Mouse (Mus musculus) adrenal gland (tissue): ENCODE data around the gene Fa2h.
"Not testable (repeated sequence)": the region's sequence is repeated elsewhere in the genome, so short reads cannot be mapped to it uniquely, and the experiment has no call there.

Source experiments
- intact Hi-C: fragments of 180-260 bp; cut with DNase I; formaldehyde crosslinking; loops from one replicate; pipeline ENCODE4 v1.15.1; 2025

Fa2h gene

DNA sequence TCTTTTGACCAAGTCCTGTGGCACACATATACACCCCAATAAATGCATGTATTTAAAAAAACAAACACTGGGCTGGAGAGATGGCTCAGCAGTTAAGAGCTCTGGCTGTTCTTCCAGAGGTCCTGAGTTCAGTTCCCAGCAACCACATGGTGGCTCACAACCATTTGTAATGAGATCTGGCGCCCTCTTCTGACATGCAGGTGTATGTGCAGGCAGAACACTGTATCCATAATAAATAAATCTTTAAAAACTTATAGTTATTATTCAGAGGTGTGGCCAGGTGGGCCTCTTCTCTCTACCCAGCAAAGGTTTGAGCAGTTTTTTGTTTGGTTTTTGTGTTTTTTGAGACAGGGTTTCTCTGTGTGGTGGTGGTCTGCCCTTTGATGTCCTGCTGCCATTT is 34.7 kb downstream of the Fa2h start:
- intact Hi-C loops, result no loop called here

GRCm38 (mm10) chr8:111357433-111357832 is 36.2 kb downstream of the Fa2h start:
- intact Hi-C loops, result no loop called here

DNA sequence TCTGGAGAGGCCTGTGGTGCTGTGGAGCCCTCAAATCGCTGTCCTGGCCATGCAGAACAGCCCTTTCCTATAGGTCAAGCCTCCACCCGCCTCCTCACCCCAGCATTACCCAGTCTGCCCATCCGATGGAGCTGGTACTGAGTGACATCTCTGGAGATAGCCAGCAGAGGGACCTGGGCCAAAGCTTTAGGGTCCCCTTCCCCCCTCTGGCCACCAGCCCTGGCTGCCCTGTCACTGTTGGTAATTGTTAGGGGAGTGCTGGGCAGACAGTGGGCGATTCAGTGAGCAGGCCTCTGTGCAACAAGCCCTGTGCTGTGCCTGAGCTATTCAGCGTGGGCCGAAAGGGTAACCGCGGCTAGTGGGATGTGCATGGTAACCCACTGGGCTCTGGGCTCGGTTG is 40.1 kb downstream of the Fa2h start:
- intact Hi-C loops, result no loop called here

GRCm38 (mm10) chr8:111352289-111352688 is 41.3 kb downstream of the Fa2h start:
- intact Hi-C loops, result no loop called here

DNA sequence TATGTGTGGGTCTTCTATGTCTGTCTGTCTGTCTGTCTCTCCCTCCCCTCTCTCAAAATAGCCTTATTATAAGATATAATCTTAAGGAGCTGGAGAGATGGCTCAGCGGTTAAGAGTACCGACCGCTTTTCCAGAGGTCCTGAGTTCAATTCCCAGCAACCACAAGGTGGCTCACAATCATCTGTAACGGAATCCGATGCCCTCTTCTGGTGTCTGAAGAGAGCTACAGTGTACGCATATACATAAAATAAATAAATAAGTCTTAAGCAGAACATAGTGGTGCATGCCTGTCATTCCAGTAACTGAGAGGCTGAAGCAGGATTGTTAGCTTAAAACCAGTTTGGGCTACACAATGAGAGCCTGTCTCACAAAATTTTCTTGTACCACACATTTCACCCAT is 43.0 kb downstream of the Fa2h start:
- intact Hi-C loops, result no loop called here

DNA sequence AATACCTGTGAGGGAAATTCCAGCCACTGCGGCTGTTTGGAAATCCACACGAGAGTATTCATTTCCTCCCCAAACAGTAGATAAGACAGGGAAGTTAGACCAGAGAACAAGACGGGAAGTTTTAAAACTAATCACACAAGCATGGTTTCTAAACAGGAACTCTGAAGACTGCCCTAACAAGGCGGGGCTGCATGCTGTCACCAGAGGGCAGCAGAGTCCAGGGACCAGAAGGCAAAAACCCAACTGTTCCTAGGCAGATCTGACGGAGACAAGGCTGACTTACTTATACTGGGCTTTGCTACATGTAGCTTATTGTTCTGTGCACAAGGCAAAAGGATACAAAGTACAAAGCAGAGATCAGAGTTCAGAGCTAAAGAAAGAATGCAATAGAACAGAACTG is 50.4 kb downstream of the Fa2h start:
- intact Hi-C loops, result loop anchor here (2.0 to 10.0 kb wide), 2 partner anchors 96 to 322 kb away; no protein-coding TSS in a partner anchor

DNA sequence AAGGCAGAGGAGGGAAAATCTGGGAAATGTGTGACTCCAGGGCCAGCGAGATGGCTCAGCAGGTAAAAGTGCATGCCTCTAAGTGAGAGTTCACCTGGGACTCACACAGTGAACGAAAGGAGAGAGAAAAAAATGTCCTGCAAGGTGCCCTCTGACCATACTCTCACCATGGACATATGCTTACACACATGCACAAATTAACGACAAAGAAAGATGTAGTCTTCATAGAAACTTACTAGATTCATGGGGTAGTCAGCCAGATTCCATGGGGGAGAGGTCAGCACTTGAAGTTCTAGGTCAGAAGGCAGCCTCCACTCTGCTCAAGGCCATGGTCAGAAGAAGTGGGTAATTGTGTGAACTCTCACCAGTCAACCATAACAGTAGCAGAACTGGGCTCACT is 53.4 kb downstream of the Fa2h start:
- intact Hi-C loops, result loop anchor here (10.0 kb wide), 1 partner anchor 325 kb away; no protein-coding TSS in a partner anchor

DNA sequence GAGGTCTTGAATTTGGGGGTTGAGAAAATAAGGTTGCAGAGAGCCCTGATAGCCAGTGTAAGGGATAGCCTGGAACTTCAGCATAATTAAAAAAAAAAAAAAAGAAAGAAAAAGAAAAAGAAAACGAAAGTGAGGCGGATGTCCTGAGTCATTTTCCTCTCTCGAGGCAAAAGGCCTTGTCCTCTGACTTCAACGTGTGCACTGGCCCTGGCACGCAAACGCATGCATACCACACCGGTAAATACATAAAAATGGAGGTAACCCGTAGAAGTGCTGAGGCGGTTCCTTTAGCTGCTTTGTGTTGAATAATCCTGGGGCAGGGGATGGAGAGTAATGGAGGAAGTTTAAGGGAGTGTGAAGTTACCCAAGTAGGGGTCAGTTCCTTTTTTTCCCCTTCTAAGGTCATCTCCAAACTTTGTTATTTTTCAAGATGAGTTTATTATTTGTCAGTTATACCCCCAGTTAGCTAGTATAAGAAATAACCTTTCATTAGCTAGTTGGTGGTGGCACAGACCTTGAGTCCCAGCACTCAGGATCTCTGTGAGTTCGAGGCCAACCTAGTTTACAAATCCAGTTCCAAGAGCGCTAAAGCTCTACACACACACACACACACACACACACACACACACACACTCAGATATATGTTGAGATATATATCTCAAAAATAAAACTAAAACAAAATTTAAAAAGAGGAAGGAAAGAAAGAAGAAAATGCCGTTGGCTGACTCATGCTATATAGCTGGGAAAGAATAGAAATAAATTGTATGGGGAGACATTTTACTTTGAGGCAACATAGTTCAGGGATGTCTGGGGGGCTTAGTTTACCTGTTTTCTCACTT is 55.0 kb downstream of the Fa2h start:
- intact Hi-C loops, result no loop called here

DNA sequence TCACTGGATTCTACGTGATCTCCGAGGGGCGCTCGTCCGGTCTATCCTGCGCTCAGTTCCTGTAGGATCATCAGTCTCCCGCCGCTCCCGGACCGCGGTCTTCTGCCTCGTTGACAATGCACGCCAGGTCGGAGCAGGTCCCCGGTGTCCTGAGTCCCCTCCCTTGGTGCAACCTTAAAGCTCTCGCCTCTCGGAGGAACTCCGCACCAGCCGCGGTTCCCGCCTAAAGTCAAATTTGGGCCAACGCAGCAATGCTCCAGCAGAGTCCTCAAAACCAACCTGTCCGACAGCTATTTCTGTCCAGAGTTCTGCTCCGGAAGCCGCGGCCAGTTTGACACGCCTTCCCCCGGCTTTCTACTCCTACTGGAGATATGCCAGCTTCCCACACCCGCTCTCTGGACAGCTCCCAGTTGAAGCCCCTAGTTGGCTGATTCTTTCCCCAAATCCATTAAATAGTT is 55.7 kb downstream of the Fa2h start, which contains the start of gene Mlkl:
Gene Mlkl (minus strand): TSS at position 288 of the 458 bp plus-strand sequence.
- intact Hi-C loops, result no loop called here

DNA sequence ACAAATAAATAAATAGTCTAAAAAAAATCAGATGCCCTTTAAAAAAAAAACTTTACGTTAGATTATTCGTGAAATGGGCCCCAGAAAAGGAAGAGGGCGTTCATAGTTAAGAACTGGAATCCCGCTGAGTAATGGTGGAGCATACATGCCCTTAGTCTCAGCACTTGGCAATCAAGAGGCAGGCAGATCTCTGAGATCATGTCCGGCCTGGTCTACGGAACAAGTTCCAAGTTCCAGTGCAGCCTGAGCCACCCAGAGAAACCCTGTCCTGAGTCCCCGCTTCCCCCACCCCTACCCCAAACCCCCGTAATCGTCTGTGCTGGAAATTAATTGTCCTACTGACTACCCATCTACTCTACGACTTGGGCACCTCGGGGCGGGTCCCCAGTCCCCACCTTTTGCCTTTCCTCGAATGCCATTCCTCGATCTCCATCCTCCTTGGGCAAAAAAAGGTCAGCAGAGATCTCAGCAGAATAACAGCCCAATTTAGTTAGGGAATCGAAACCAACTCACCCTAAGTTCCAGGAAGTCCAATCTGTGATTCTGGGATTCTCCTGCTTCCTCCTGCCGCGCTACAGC is 56.2 kb downstream of the Fa2h start:
- intact Hi-C loops, result no loop called here

- intact Hi-C loops, result no loop called here
Measured at GRCm38 (mm10) chr8:111336692-111337091, 56.9 kb downstream of the Fa2h start.

GRCm38 (mm10) chr8:111325222-111325790 is 68.3 kb downstream of the Fa2h start:
- intact Hi-C loops, result no loop called here

- intact Hi-C loops, result no loop called here
Measured at GRCm38 (mm10) chr8:111314729-111315128, 78.9 kb downstream of the Fa2h start.

DNA sequence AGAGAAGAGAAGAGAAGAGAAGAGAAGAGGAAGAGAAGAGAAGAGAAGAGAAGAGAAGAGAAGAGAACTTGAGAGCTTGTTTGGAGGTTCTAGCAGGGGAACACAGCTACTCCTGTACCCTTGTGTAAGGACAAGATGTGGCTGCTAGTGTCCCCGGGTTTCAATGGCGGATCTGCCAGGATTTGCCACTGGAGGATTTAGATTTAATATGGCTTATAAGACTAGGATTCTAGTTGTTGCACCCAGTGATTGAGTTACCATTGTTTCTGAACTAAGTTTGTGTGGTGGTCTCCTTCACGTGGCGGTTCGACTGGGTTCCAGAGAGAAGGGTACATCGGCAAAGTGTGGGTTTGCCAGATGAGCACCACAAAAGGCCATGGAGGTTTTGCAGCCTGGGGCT is 79.7 kb downstream of the Fa2h start:
- intact Hi-C loops, result not testable (repeated sequence)

- intact Hi-C loops, result no loop called here
Measured at GRCm38 (mm10) chr8:111312758-111313162, 80.9 kb downstream of the Fa2h start.

- intact Hi-C loops, result not testable (repeated sequence)
Measured at GRCm38 (mm10) chr8:111310006-111310405, 83.6 kb downstream of the Fa2h start.

DNA sequence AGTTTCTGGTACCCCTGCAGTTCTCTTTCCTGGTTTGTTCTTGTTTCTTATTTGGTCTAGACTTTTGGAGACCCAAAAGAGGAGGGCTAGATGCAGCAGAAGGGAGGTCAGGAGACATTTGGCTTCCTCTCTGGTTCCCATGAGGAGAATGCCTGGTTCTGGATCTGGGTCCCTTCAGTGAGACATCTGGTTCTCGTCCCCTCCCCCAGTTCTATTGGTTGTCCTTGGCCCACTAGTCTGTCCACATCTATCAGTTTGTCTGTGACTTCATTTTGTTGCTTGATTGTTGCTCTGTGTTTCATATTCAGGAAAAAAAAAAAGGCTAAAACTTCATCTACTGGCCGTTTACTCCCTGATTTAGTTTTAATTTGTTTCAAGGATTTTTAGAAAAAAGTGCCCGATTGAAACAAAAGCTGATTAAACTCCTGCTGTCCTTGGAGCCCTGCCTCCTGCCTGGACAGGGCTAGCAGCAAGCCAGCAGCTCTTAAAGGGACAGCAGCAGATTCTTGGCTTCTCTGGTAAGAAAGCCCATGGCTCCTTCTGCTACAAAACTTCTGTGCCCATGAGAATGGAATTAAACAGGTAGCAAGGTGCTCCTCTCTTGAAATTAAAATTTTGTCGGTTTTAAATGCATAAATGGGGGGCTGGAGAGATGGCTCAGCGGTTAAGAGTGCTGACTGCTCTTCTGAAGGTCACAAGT is 88.4 kb downstream of the Fa2h start:
- intact Hi-C loops, result no loop called here

DNA sequence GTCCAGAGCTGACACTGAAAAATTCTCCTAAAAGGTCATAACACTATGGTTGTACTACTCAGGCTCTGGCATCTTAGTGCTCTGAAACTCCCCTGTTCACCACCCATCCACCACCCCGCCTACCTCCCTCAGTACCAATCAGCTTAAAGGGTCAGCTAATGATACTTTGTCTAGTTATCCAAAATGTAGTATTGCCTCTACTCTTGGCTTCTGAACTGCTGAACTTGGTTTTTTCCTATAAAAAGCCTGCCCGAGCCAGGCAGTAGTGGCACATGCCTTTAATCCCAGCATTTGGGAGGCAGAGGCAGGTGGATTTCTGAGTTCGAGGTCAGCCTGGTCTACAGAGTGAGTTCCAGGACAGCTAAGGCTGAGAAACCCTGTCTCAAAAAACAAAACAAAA is 89.3 kb downstream of the Fa2h start:
- intact Hi-C loops, result no loop called here

DNA sequence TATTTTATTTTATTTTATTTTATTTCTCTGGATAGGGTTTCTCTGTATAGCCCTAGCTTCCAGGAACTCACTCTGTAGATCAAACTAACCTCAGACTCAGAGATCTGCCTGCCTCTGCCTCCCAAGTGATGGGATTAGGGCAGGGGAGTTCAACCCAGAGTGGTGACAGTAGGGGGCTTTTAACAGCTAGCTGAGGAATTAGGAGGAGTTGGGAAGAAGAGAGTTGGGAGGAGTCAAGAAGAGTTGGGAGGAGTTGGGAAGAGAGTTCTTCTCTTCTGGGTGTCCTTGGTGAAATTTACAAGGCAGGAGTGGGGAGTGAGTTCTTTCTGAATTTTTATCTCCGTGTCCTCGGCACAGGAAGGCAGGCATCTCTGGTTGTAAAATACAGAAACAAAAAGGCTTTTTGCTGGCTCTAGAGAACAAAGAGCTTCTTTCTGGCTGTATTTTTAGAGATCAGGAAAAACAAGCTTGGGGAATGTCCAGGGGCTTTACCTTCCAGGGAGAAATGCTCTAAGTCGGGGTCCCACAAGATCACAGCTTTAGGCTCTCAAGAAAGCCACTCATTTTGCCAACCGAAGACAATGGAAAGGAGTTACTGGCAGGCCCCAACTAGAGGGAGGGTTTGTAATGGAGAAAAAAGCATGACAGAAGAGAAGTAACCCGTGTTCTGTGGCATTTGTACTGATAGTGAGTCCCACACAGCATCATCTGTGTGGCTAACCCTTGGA is 90.4 kb downstream of the Fa2h start:
- intact Hi-C loops, result not testable (repeated sequence)

DNA sequence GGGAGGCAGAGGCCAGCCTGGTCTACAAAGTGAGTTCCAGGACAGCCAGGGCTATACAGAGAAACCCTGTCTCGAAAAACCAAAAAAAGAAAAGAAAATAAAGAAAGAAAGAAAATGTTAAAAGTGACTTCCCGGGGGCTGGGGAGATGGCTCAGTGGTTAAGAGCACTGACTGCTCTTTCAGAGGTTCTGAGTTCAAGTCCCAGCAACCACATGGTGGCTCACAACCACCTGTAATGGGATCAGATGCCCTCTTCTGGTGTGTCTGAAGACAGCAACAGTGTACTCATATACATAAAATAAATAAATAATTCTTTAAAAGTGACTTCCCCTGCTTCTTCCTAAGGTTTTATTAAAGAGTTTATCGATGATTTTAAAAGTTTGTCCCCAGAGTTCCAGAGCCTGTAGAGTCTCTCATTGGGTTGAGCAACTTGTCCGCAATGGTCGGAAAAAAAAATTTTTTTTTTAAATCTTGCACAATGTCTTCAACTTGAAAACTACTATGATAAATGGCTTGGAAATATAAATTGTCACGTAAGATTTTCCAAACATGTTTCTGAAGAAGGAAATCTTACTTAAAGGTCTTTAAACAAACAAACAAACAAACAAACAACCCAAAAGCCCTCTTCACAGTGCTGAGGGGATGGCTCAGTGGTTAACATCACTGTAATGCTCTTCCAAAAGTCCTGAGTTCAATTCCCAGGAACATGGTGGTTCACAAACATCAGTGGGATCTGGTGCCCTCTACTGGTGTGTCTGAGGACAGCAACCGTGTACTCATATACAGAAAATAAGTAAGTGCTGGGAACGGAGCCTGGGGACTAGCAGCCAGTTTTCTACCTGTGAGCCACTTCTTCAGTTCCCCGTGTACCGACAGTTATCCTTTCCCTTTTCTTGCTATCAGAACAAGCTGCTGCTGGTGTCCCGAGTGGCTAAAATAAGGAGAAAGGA is 92.8 kb downstream of the Fa2h start:
- intact Hi-C loops, result no loop called here
